Mouse (Mus musculus) thymus, postnatal 25 days (tissue): ENCODE data around the gene Has3.

Source experiments
- DNase-seq: peaks from one replicate; pipeline ENCODE4 v3.0.0; 2022

Has3 gene

GRCm38 (mm10) chr8:106933506-106934143 lies 63.6 kb downstream of the Has3 start:
- no peak for DNase-seq
